Mouse (Mus musculus) embryonic fibroblast, embryonic 13.5 days (primary cell): Measurements from ENCODE around the gene Gm4922.

Experiments used
- CTCF ChIP-seq: IDR thresholded peaks from 2 replicates; pipeline ENCODE4 v1.5.1; 2011; ENCODE audit warnings: mild to moderate bottlenecking, control low read depth, low read length, moderate library complexity, borderline replicate concordance; ENCODE audit not compliant: insufficient read depth
- POLR2A ChIP-seq: IDR thresholded peaks from 2 replicates; pipeline ENCODE4 v1.6.1; 2011; ENCODE audit warnings: low read depth, mild to moderate bottlenecking, control low read depth, low read length, moderate library complexity

- TF ChIP-seq POLR2A (no peak), CTCF (no peak)
These were observed 39.5 kb upstream of the Gm4922 start for GRCm38 (mm10) chr10:18826107-18826506.
